Mouse (Mus musculus) neural tube, postnatal 0 days (tissue): ENCODE data around the gene Lims1. TPM values are rescaled to one million over a fixed set of nuclear protein-coding genes. Genes with fewer than 3 reads are reported as not detected.

Experiments
- polyA plus RNA-seq: library from polyadenylated mRNA; unstranded; fragments of >200 nt; fragmentation: Nextera tagmentation; extraction: Ambion mirVana; gene quantifications from 2 replicates; pipeline ENCODE4 v1.2.1, GENCODE M21; 2015

Gene Lims1
- polyA plus RNA-seq: 65.6 and 66.1 TPM in 2 replicates

GRCm38 (mm10) chr10:58323028-58323991, at the start of gene Lims1:
TSS of gene Lims1 (plus strand) at chr10:58323466.

GRCm38 (mm10) chr10:58446384-58447279, 123.4 kb downstream of the Lims1 start, which contains the start of gene Ranbp2:
TSS of gene Ranbp2 (plus strand) at chr10:58446920.

Other genes starting within 250 kb of the Lims1 start
- not detected in 2 replicates for gene AW822073, start 98.5 kb upstream of the Lims1 start, polyA plus RNA-seq
- gene Duxf3, start 90.8 kb upstream of the Lims1 start, polyA plus RNA-seq: not detected in 2 replicates
- gene Gm4981, start 86.8 kb upstream of the Lims1 start, polyA plus RNA-seq: not detected in 2 replicates
- 108 and 119 TPM in 2 replicates for gene Gcc2, start 68.0 kb upstream of the Lims1 start, polyA plus RNA-seq
- gene Ranbp2, start 123.5 kb downstream of the Lims1 start, polyA plus RNA-seq: 9.1 and 10.1 TPM in 2 replicates
- 5.4 and 5.8 TPM in 2 replicates for gene Ccdc138, start 174.5 kb downstream of the Lims1 start, polyA plus RNA-seq